Mouse (Mus musculus): ENCODE data around the gene Rexo4.
A peak's percentile ranks its signal among the peaks of the same experiment; 100 is the strongest.

The Rexo4 gene

GRCm38 (mm10) chr2:26941539-26941938 lies 22.6 kb downstream of the Rexo4 start:
- DNase-seq: no peak

GRCm38 (mm10) chr2:26936425-26936824 lies 27.8 kb downstream of the Rexo4 start:
- DNase-seq: peak; percentile 70

GRCm38 (mm10) chr2:26935286-26935685 lies 28.9 kb downstream of the Rexo4 start:
- peak; percentile 55 for DNase-seq

- DNase-seq: peak; percentile 95
Measured at GRCm38 (mm10) chr2:26933304-26934055, 30.7 kb downstream of the Rexo4 start, which contains the start of the genes Surf4 and Stkld1. Gene Surf4 (minus strand): TSS chr2:26933928. Gene Stkld1 (plus strand): TSS chr2:26934047.

GRCm38 (mm10) chr2:26932473-26933303 lies 31.5 kb downstream of the Rexo4 start:
- DNase-seq: peak; percentile 58

GRCm38 (mm10) chr2:26930390-26930789 lies 33.8 kb downstream of the Rexo4 start:
- peak; percentile 86 for DNase-seq

- DNase-seq: no peak
Measured at GRCm38 (mm10) chr2:26927745-26928476, 36.3 kb downstream of the Rexo4 start.

GRCm38 (mm10) chr2:26921784-26922183 lies 42.4 kb downstream of the Rexo4 start:
- DNase-seq: no peak

GRCm38 (mm10) chr2:26920190-26920855 lies 43.9 kb downstream of the Rexo4 start:
- no peak for DNase-seq

- DNase-seq: no peak
Measured at GRCm38 (mm10) chr2:26919684-26920083, 44.5 kb downstream of the Rexo4 start.

- no peak for DNase-seq
Measured at GRCm38 (mm10) chr2:26916738-26917137, 47.4 kb downstream of the Rexo4 start.

GRCm38 (mm10) chr2:26915927-26916728 lies 48.1 kb downstream of the Rexo4 start, which contains the start of the genes Surf2 and Surf1:
Gene Surf2 (plus strand): TSS chr2:26916367.
Gene Surf1 (minus strand): TSS chr2:26916530.
- DNase-seq: peak; percentile 73

GRCm38 (mm10) chr2:26914148-26914941 lies 49.8 kb downstream of the Rexo4 start:
- DNase-seq: no peak

- no peak for DNase-seq
Measured at GRCm38 (mm10) chr2:26913416-26914147, 50.6 kb downstream of the Rexo4 start.

GRCm38 (mm10) chr2:26912253-26912770 lies 51.9 kb downstream of the Rexo4 start:
- DNase-seq: no peak

GRCm38 (mm10) chr2:26910994-26911765 lies 53.0 kb downstream of the Rexo4 start:
- peak; percentile 63 for DNase-seq

- DNase-seq: peak; percentile 100
Measured at GRCm38 (mm10) chr2:26910124-26910993, 53.8 kb downstream of the Rexo4 start, which contains the start of the genes Med22 and Rpl7a. Gene Med22 (minus strand): TSS chr2:26910677. Gene Rpl7a (plus strand): TSS chr2:26910764.

GRCm38 (mm10) chr2:26909387-26909784 lies 54.8 kb downstream of the Rexo4 start:
- DNase-seq: no peak
